Mouse (Mus musculus) E14TG2a.4 (cell line): ENCODE data around the gene Bard1.

Source experiments
- H3K27me3 ChIP-seq: 2 replicates; pipeline ENCODE4 v1.6.1; 2014; ENCODE audit warnings: low read length, control low read depth; ENCODE audit not compliant: insufficient read depth
- H3K36me3 ChIP-seq: 2 replicates; pipeline ENCODE4 v1.6.1; 2014; ENCODE audit warnings: low read length, control low read depth; ENCODE audit not compliant: insufficient read depth
- H3K4me1 ChIP-seq: replicated peaks from 2 replicates; pipeline ENCODE4 v1.6.1; 2014; ENCODE audit warnings: low read depth, low read length, control low read depth
- H3K4me3 ChIP-seq: replicated peaks from 2 replicates; pipeline ENCODE4 v1.5.1; 2014; ENCODE audit warnings: mild to moderate bottlenecking, low read length
- H3K9me3 ChIP-seq: 2 replicates; pipeline ENCODE4 v1.6.1; 2014; ENCODE audit warnings: low read length, control low read depth
- CTCF ChIP-seq: conservative IDR thresholded peaks from 2 replicates; pipeline ENCODE4 v1.5.1; 2014; ENCODE audit warnings: low read length
- NANOG ChIP-seq: IDR thresholded peaks from 2 replicates; pipeline ENCODE4 v1.6.1; 2014; ENCODE audit warnings: borderline replicate concordance, low read length, mixed read lengths
- POU5F1 ChIP-seq: IDR thresholded peaks from 2 replicates; pipeline ENCODE4 v1.6.1; 2014; ENCODE audit warnings: low read length, borderline replicate concordance

The Bard1 gene

DNA sequence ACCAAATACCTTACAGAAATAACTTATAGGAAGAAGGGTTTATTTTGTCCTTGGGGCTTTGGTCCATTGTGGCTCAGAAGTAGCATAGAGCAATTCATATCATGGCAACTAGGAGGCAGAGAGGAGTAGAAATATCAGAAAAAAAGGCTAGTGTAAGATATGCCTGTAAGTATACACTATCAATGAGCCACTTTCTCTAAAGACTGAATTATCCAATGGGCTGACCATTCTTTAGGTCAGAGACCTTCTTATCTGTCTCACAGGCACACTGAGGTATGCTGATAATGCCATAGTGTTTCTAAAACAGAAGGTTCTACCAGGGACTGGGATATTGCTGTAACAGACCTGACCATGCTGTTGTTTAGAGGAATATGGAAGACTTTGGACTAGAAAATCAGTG is 32.2 kb downstream of the Bard1 start:
- H3K4me1 ChIP-seq, result peaks cover 2% of the 10 kb centered on the region; the same call in 1 of the 2 replicates
- H3K4me3 ChIP-seq, result no peak overlapping the region
- H3K9me3 ChIP-seq, result no peaks in the 10 kb centered on the region
- no peaks in the 10 kb centered on the region for H3K27me3 ChIP-seq
- peaks cover 84% of the 10 kb centered on the region for H3K36me3 ChIP-seq
- TF ChIP-seq NANOG (no peak), CTCF (no peak), POU5F1 (no peak)

- TF ChIP-seq CTCF (no peak), NANOG (no peak), POU5F1 (no peak)
- Histone ChIP-seq H3K4me1 (peaks cover 2% of the 10 kb centered on the region; the same call in 1 of the 2 replicates), H3K36me3 (peaks cover 83% of the 10 kb centered on the region)
Observed at GRCm38 (mm10) chr1:71068728-71069304, 34.1 kb downstream of the Bard1 start.

GRCm38 (mm10) chr1:71063885-71064492 is 39.0 kb downstream of the Bard1 start:
- Histone ChIP-seq H3K36me3 (peaks cover 79% of the 10 kb centered on the region), H3K4me1 (0 out of 2 replicates have a peak, but pooled peaks cover 2% of the 10 kb centered on the region), H3K27me3 (no peaks in the 10 kb centered on the region), H3K4me3 (no peak overlapping the region), H3K9me3 (no peaks in the 10 kb centered on the region)
- no peak for TF ChIP-seq NANOG
- TF ChIP-seq CTCF, result no peak
- no peak for TF ChIP-seq POU5F1

More at GRCm38 (mm10) chr1:71068728-71069304, 34.1 kb downstream of the Bard1 start:
- H3K9me3 ChIP-seq, result no peaks in the 10 kb centered on the region
- H3K27me3 ChIP-seq, result no peaks in the 10 kb centered on the region
- H3K4me3 ChIP-seq, result no peak overlapping the region

GRCm38 (mm10) chr1:71056143-71056542 is 46.8 kb downstream of the Bard1 start:
- TF ChIP-seq CTCF (no peak), POU5F1 (no peak), NANOG (no peak)
- H3K4me3 ChIP-seq, result no peak overlapping the region
- H3K9me3 ChIP-seq, result no peaks in the 10 kb centered on the region
- no peaks in the 10 kb centered on the region for H3K27me3 ChIP-seq
- H3K36me3 ChIP-seq, result peaks cover 65% of the 10 kb centered on the region
- H3K4me1 ChIP-seq, result no peaks in the 10 kb centered on the region; the same call in 1 of the 2 replicates

- Histone ChIP-seq H3K36me3 (peaks cover 68% of the 10 kb centered on the region), H3K27me3 (no peaks in the 10 kb centered on the region), H3K4me1 (no peaks in the 10 kb centered on the region; the same call in 1 of the 2 replicates), H3K9me3 (no peaks in the 10 kb centered on the region), H3K4me3 (no peak overlapping the region)
- no peak for TF ChIP-seq NANOG
- TF ChIP-seq CTCF, result no peak
- no peak for TF ChIP-seq POU5F1
Observed at GRCm38 (mm10) chr1:71055454-71055853, 47.5 kb downstream of the Bard1 start.

- no peaks in the 10 kb centered on the region for H3K9me3 ChIP-seq
- TF ChIP-seq NANOG, result no peak
- TF ChIP-seq CTCF, result no peak
- no peak for TF ChIP-seq POU5F1
- H3K4me3 ChIP-seq, result no peak overlapping the region
- peaks cover 3% of the 10 kb centered on the region; the same call in 1 of the 2 replicates for H3K4me1 ChIP-seq
- no peaks in the 10 kb centered on the region for H3K27me3 ChIP-seq
- H3K36me3 ChIP-seq, result peaks cover 62% of the 10 kb centered on the region
Observed at GRCm38 (mm10) chr1:71052756-71053155, 50.2 kb downstream of the Bard1 start.

- TF ChIP-seq NANOG (no peak), POU5F1 (no peak), CTCF (no peak)
- Histone ChIP-seq H3K9me3 (no peaks in the 10 kb centered on the region), H3K36me3 (peaks cover 65% of the 10 kb centered on the region), H3K4me1 (peaks cover 3% of the 10 kb centered on the region; the same call in 1 of the 2 replicates), H3K27me3 (no peaks in the 10 kb centered on the region), H3K4me3 (no peak overlapping the region)
Observed at GRCm38 (mm10) chr1:71052252-71052651, 50.7 kb downstream of the Bard1 start.

GRCm38 (mm10) chr1:71045141-71045540 is 57.8 kb downstream of the Bard1 start:
- Histone ChIP-seq H3K36me3 (peaks cover 43% of the 10 kb centered on the region), H3K9me3 (no peaks in the 10 kb centered on the region), H3K27me3 (no peaks in the 10 kb centered on the region), H3K4me1 (0 out of 2 replicates have a peak, but pooled peaks cover 2% of the 10 kb centered on the region), H3K4me3 (no peak overlapping the region)
- TF ChIP-seq NANOG (no peak), CTCF (no peak), POU5F1 (no peak)
